Mouse (Mus musculus) heart, embryonic 11.5 days (tissue): ENCODE measurements around the gene Cnst. TPM values are rescaled to one million over a fixed set of nuclear protein-coding genes. Genes with fewer than 3 reads are reported as not detected.

Experiments
- ATAC-seq: fragments of 200-750 bp; cut with Nextera tagmentation; replicated peaks from 2 replicates; pipeline ENCODE4 v1.8.0; 2017; ENCODE audit warnings: moderate library complexity; ENCODE audit not compliant: insufficient number of reproducible peaks, low FRiP score, low TSS enrichment
- H3K27ac ChIP-seq: fragments of 300-500 bp; sonication (generic); 2 replicates; pipeline ENCODE4 v1.5.1; 2014; ENCODE audit warnings: mild to moderate bottlenecking, low read depth, low read length
- H3K27me3 ChIP-seq: fragments of 300-500 bp; sonication (generic); 2 replicates; pipeline ENCODE4 v1.6.1; 2014; ENCODE audit warnings: mild to moderate bottlenecking, low read length, mixed read lengths; ENCODE audit not compliant: control insufficient read depth, insufficient read depth
- H3K36me3 ChIP-seq: fragments of 300-500 bp; sonication (generic); 2 replicates; pipeline ENCODE4 v1.6.1; 2014; ENCODE audit warnings: mild to moderate bottlenecking, low read length, moderate library complexity, mixed read lengths; ENCODE audit not compliant: control insufficient read depth, insufficient read depth
- H3K4me1 ChIP-seq: fragments of 300-500 bp; sonication (generic); 2 replicates; pipeline ENCODE4 v1.6.1; 2014; ENCODE audit warnings: low read length; ENCODE audit not compliant: control insufficient read depth, insufficient read depth
- H3K4me2 ChIP-seq: fragments of 300-500 bp; sonication (generic); 2 replicates; pipeline ENCODE4 v1.6.1; 2014; ENCODE audit warnings: mild to moderate bottlenecking, moderate library complexity
- H3K4me3 ChIP-seq: fragments of 300-500 bp; sonication (generic); 2 replicates; pipeline ENCODE4 v1.5.1; 2014; ENCODE audit warnings: low read depth, low read length
- H3K9ac ChIP-seq: fragments of 300-500 bp; sonication (generic); 2 replicates; pipeline ENCODE4 v1.6.1; 2014; ENCODE audit warnings: mild to moderate bottlenecking, low read depth, low read length, moderate library complexity
- H3K9me3 ChIP-seq: fragments of 300-500 bp; sonication (generic); replicated peaks from 2 replicates; pipeline ENCODE4 v1.6.1; 2016; ENCODE audit warnings: low read length; ENCODE audit not compliant: control insufficient read depth
- WGBS: fragments of 180-500 bp; shearing (Covaris S2); extraction: QIAGEN DNeasy Blood & Tissue Kit; methylation state at CpG from one replicate; pipeline ENCODE4 v1.1.7; 2014; ENCODE audit not compliant: insufficient replicate concordance; 5-methylcytosine and 5-hydroxymethylcytosine counted together
- polyA plus RNA-seq: library from polyadenylated mRNA; unstranded; fragments of >200 nt; fragmentation: Nextera tagmentation; extraction: Ambion mirVana; gene quantifications from 2 replicates; pipeline ENCODE4 v1.2.1, GENCODE M21; 2014

Cnst gene
- polyA plus RNA-seq, 1 experiment from 2014 or later: 13.2 TPM

- Histone ChIP-seq H3K4me3 (no peak overlapping the region), H3K27me3 (no peaks in the 10 kb centered on the region), H3K9me3 (no peaks in the 10 kb centered on the region), H3K4me2 (no peak overlapping the region), H3K27ac (no peak overlapping the region), H3K9ac (no peak overlapping the region), H3K4me1 (peaks cover 11% of the 10 kb centered on the region), H3K36me3 (no peaks in the 10 kb centered on the region)
- ATAC-seq: no peak
- WGBS: 79% methylated on average over 12 of the region's 12 CpGs
Measured at GRCm38 (mm10) chr1:179591639-179592038, 45.5 kb downstream of the Cnst start.

- H3K27me3 ChIP-seq: no peaks in the 10 kb centered on the region
- H3K9ac ChIP-seq: no peak overlapping the region
- H3K36me3 ChIP-seq: no peaks in the 10 kb centered on the region
- no peak overlapping the region for H3K4me3 ChIP-seq
- no peak for ATAC-seq
- H3K9me3 ChIP-seq: no peaks in the 10 kb centered on the region
- no peak overlapping the region for H3K4me2 ChIP-seq
- H3K4me1 ChIP-seq: peaks cover 9% of the 10 kb centered on the region; the same call in 1 of the 2 replicates
- WGBS: 95% methylated on average over 2 of the region's 2 CpGs
- no peak overlapping the region for H3K27ac ChIP-seq
Measured at GRCm38 (mm10) chr1:179592143-179592542, 46.0 kb downstream of the Cnst start.

GRCm38 (mm10) chr1:179592972-179593371, 46.8 kb downstream of the Cnst start:
- H3K27me3 ChIP-seq: no peaks in the 10 kb centered on the region
- H3K4me1 ChIP-seq: 0 out of 2 replicates have a peak, but pooled peaks cover 4% of the 10 kb centered on the region
- WGBS: 70% methylated on average over 7 of the region's 7 CpGs
- no peaks in the 10 kb centered on the region for H3K9me3 ChIP-seq
- ATAC-seq: no peak
- no peak overlapping the region for H3K9ac ChIP-seq
- no peak overlapping the region for H3K27ac ChIP-seq
- H3K4me3 ChIP-seq: no peak overlapping the region
- no peaks in the 10 kb centered on the region for H3K36me3 ChIP-seq
- no peak overlapping the region for H3K4me2 ChIP-seq

- H3K36me3 ChIP-seq: no peaks in the 10 kb centered on the region
- no peak overlapping the region for H3K9ac ChIP-seq
- H3K4me3 ChIP-seq: no peak overlapping the region
- 91% methylated on average over 6 of the region's 6 CpGs for WGBS
- no peaks in the 10 kb centered on the region for H3K9me3 ChIP-seq
- H3K4me1 ChIP-seq: no peaks in the 10 kb centered on the region
- H3K4me2 ChIP-seq: no peak overlapping the region
- no peaks in the 10 kb centered on the region for H3K27me3 ChIP-seq
- H3K27ac ChIP-seq: no peak overlapping the region
- ATAC-seq: no peak
Measured at GRCm38 (mm10) chr1:179598386-179598785, 52.2 kb downstream of the Cnst start.

GRCm38 (mm10) chr1:179604526-179604925, 58.4 kb downstream of the Cnst start:
- WGBS: 62% methylated on average over 3 of the region's 3 CpGs
- peaks cover 7% of the 10 kb centered on the region for H3K4me1 ChIP-seq
- H3K9ac ChIP-seq: no peak overlapping the region
- ATAC-seq: no peak
- H3K27me3 ChIP-seq: no peaks in the 10 kb centered on the region
- H3K27ac ChIP-seq: peak overlapping the region; percentile 5; the same call in 1 of the 2 replicates
- no peaks in the 10 kb centered on the region for H3K9me3 ChIP-seq
- no peaks in the 10 kb centered on the region for H3K36me3 ChIP-seq
- no peak overlapping the region for H3K4me3 ChIP-seq
- H3K4me2 ChIP-seq: no peak overlapping the region

- no peak overlapping the region for H3K9ac ChIP-seq
- peak overlapping the region; percentile 35 for H3K4me2 ChIP-seq
- WGBS: 46% methylated on average over 9 of the region's 9 CpGs
- no peak overlapping the region for H3K4me3 ChIP-seq
- peaks cover 6% of the 10 kb centered on the region; the same call in 1 of the 2 replicates for H3K36me3 ChIP-seq
- H3K4me1 ChIP-seq: peaks cover 13% of the 10 kb centered on the region
- no peaks in the 10 kb centered on the region for H3K9me3 ChIP-seq
- no peak for ATAC-seq
- H3K27me3 ChIP-seq: no peaks in the 10 kb centered on the region
- H3K27ac ChIP-seq: peak overlapping the region; percentile 79
Measured at GRCm38 (mm10) chr1:179606004-179606723, 60.0 kb downstream of the Cnst start.

GRCm38 (mm10) chr1:179608521-179608920, 62.4 kb downstream of the Cnst start:
- no peak overlapping the region for H3K9ac ChIP-seq
- H3K4me1 ChIP-seq: peaks cover 13% of the 10 kb centered on the region
- peaks cover 6% of the 10 kb centered on the region; the same call in 1 of the 2 replicates for H3K36me3 ChIP-seq
- H3K27ac ChIP-seq: no peak overlapping the region
- no peak overlapping the region for H3K4me3 ChIP-seq
- ATAC-seq: no peak
- no peaks in the 10 kb centered on the region for H3K9me3 ChIP-seq
- H3K4me2 ChIP-seq: no peak overlapping the region
- no peaks in the 10 kb centered on the region for H3K27me3 ChIP-seq
- 84% methylated on average over 8 of the region's 8 CpGs for WGBS

GRCm38 (mm10) chr1:179609724-179610505, 63.7 kb downstream of the Cnst start:
- Histone ChIP-seq H3K4me2 (no peak overlapping the region), H3K9ac (no peak overlapping the region), H3K4me3 (no peak overlapping the region), H3K4me1 (peaks cover 13% of the 10 kb centered on the region), H3K27me3 (no peaks in the 10 kb centered on the region), H3K36me3 (peaks cover 6% of the 10 kb centered on the region; the same call in 1 of the 2 replicates), H3K27ac (no peak overlapping the region), H3K9me3 (no peaks in the 10 kb centered on the region)
- 48% methylated on average over 26 of the region's 26 CpGs for WGBS
- ATAC-seq: no peak
